Mouse (Mus musculus): ENCODE data around the gene Amn. TPM values are rescaled to one million over a fixed set of nuclear protein-coding genes. Genes with fewer than 3 reads are reported as not detected.

Amn gene
- polyA plus RNA-seq (2012; rRNA removed), result 194 and 273 TPM in 2 replicates

GRCm38 (mm10) chr12:111270629-111271277 is at the start of gene Amn:
Gene Amn (plus strand): TSS chr12:111271095.
- DNase-seq, result peak; percentile 88
- no peaks in the 10 kb centered on the region for H3K27me3 ChIP-seq (replicated peaks; ENCODE audit: control insufficient read depth, insufficient read depth, low read length)
- H3K36me3 ChIP-seq (ENCODE audit: control insufficient read depth, insufficient read depth, low read length), result no peaks in the 10 kb centered on the region
- WGBS, result 24% methylated on average over 25 of the region's 25 CpGs
- peaks cover 5% of the 10 kb centered on the region; the same call in 1 of the 2 replicates for H3K4me1 ChIP-seq (ENCODE audit: control insufficient read depth, insufficient read depth, low read length)
- no peak for TF ChIP-seq CTCF (conservative IDR thresholded peaks at IDR 0.05; ENCODE audit: insufficient read depth, insufficient read length, low read depth, low read length)
- TF ChIP-seq POLR2A (IDR thresholded peaks at IDR 0.05; ENCODE audit: low read depth, low read length), result peak; percentile 41
- peak within 1 kb of the TSS; percentile 81 for H3K27ac ChIP-seq (ENCODE audit: insufficient read depth, low read depth, low read length)
- peak within 1 kb of the TSS; percentile 72 for H3K4me3 ChIP-seq (ENCODE audit: insufficient read depth, low read depth, low read length)

GRCm38 (mm10) chr12:111225197-111225780 is 45.6 kb upstream of the Amn start:
- Histone ChIP-seq H3K4me3 (ENCODE audit: insufficient read depth, low read depth, low read length) (no peak overlapping the region), H3K27ac (ENCODE audit: insufficient read depth, low read depth, low read length) (no peak overlapping the region), H3K36me3 (ENCODE audit: control insufficient read depth, insufficient read depth, low read length) (no peaks in the 10 kb centered on the region; the same call in 1 of the 2 replicates), H3K4me1 (ENCODE audit: control insufficient read depth, insufficient read depth, low read length) (no peaks in the 10 kb centered on the region), H3K27me3 (replicated peaks; ENCODE audit: control insufficient read depth, insufficient read depth, low read length) (no peaks in the 10 kb centered on the region)
- DNase-seq, result peak; percentile 20
- TF ChIP-seq POLR2A (IDR thresholded peaks at IDR 0.05; ENCODE audit: low read depth, low read length), result no peak
- no peak; the same call in 1 of the 2 replicates for TF ChIP-seq CTCF (conservative IDR thresholded peaks at IDR 0.05; ENCODE audit: insufficient read depth, insufficient read length, low read depth, low read length)
- 71% methylated on average over 10 of the region's 10 CpGs for WGBS

DNA sequence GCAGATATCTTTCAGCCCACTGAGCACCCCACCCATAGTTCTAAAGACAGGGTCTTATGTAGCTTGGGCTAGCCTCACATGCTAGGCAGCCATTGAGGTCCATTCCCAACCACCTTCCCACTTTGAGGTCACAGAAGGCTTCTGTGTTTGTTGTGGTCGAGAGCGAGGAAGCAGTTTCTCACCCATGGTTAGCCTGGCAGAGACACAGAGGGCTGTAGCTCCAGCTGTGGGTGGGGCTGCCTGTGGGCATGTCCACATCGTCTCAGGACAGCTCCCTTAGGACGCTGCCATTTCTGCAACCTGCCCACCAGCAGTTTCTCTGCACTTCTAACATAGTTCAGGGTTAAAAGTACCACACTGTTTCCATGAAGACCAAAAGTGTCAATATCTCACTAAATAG is 43.5 kb upstream of the Amn start:
- Histone ChIP-seq H3K36me3 (ENCODE audit: control insufficient read depth, insufficient read depth, low read length) (no peaks in the 10 kb centered on the region), H3K4me1 (ENCODE audit: control insufficient read depth, insufficient read depth, low read length) (no peaks in the 10 kb centered on the region), H3K27ac (ENCODE audit: insufficient read depth, low read depth, low read length) (no peak overlapping the region), H3K4me3 (ENCODE audit: insufficient read depth, low read depth, low read length) (no peak overlapping the region), H3K27me3 (replicated peaks; ENCODE audit: control insufficient read depth, insufficient read depth, low read length) (no peaks in the 10 kb centered on the region)
- DNase-seq, result no peak
- WGBS, result 70% methylated on average over 4 of the region's 4 CpGs
- TF ChIP-seq CTCF (conservative IDR thresholded peaks at IDR 0.05; ENCODE audit: insufficient read depth, insufficient read length, low read depth, low read length) (no peak), POLR2A (IDR thresholded peaks at IDR 0.05; ENCODE audit: low read depth, low read length) (no peak)

GRCm38 (mm10) chr12:111228488-111228887 is 42.4 kb upstream of the Amn start:
- no peak for DNase-seq
- Histone ChIP-seq H3K27ac (ENCODE audit: insufficient read depth, low read depth, low read length) (no peak overlapping the region), H3K27me3 (replicated peaks; ENCODE audit: control insufficient read depth, insufficient read depth, low read length) (no peaks in the 10 kb centered on the region), H3K4me1 (ENCODE audit: control insufficient read depth, insufficient read depth, low read length) (no peaks in the 10 kb centered on the region), H3K4me3 (ENCODE audit: insufficient read depth, low read depth, low read length) (no peak overlapping the region), H3K36me3 (ENCODE audit: control insufficient read depth, insufficient read depth, low read length) (no peaks in the 10 kb centered on the region)
- no peak for TF ChIP-seq CTCF (conservative IDR thresholded peaks at IDR 0.05; ENCODE audit: insufficient read depth, insufficient read length, low read depth, low read length)
- TF ChIP-seq POLR2A (IDR thresholded peaks at IDR 0.05; ENCODE audit: low read depth, low read length), result no peak
- WGBS, result 95% methylated on average over 5 of the region's 5 CpGs

GRCm38 (mm10) chr12:111230793-111231192 is 40.1 kb upstream of the Amn start:
- Histone ChIP-seq H3K27ac (ENCODE audit: insufficient read depth, low read depth, low read length) (no peak overlapping the region), H3K4me3 (ENCODE audit: insufficient read depth, low read depth, low read length) (no peak overlapping the region), H3K27me3 (replicated peaks; ENCODE audit: control insufficient read depth, insufficient read depth, low read length) (no peaks in the 10 kb centered on the region), H3K4me1 (ENCODE audit: control insufficient read depth, insufficient read depth, low read length) (no peaks in the 10 kb centered on the region), H3K36me3 (ENCODE audit: control insufficient read depth, insufficient read depth, low read length) (no peaks in the 10 kb centered on the region)
- DNase-seq, result no peak
- 95% methylated on average over 2 of the region's 2 CpGs for WGBS
- TF ChIP-seq CTCF (conservative IDR thresholded peaks at IDR 0.05; ENCODE audit: insufficient read depth, insufficient read length, low read depth, low read length), result no peak
- no peak for TF ChIP-seq POLR2A (IDR thresholded peaks at IDR 0.05; ENCODE audit: low read depth, low read length)

DNA sequence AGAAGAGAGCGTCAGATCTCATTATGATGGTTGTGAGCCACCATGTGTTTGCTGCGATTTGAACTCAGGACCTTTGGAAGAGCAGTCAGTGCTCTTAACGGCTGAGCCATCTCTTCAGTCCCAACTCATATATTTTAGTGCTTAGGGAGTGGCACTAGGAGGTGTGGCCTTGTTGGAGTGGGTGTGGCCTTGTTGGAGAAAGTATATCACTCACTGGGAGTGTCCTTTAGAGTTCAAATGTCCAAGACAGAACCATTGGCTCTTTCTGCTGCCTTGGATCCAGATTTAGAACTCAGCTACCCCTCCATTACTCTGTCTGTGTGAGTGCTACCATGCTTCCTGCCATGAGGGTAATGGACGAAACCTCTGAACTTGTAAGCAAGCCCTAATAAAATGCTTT is 37.1 kb upstream of the Amn start:
- DNase-seq, result no peak
- TF ChIP-seq CTCF (conservative IDR thresholded peaks at IDR 0.05; ENCODE audit: insufficient read depth, insufficient read length, low read depth, low read length) (no peak), POLR2A (IDR thresholded peaks at IDR 0.05; ENCODE audit: low read depth, low read length) (no peak)
- Histone ChIP-seq H3K27me3 (replicated peaks; ENCODE audit: control insufficient read depth, insufficient read depth, low read length) (no peaks in the 10 kb centered on the region), H3K4me3 (ENCODE audit: insufficient read depth, low read depth, low read length) (no peak overlapping the region), H3K36me3 (ENCODE audit: control insufficient read depth, insufficient read depth, low read length) (no peaks in the 10 kb centered on the region), H3K4me1 (ENCODE audit: control insufficient read depth, insufficient read depth, low read length) (no peaks in the 10 kb centered on the region; the same call in 1 of the 2 replicates), H3K27ac (ENCODE audit: insufficient read depth, low read depth, low read length) (no peak overlapping the region)
- 84% methylated on average over 4 of the region's 4 CpGs for WGBS

DNA sequence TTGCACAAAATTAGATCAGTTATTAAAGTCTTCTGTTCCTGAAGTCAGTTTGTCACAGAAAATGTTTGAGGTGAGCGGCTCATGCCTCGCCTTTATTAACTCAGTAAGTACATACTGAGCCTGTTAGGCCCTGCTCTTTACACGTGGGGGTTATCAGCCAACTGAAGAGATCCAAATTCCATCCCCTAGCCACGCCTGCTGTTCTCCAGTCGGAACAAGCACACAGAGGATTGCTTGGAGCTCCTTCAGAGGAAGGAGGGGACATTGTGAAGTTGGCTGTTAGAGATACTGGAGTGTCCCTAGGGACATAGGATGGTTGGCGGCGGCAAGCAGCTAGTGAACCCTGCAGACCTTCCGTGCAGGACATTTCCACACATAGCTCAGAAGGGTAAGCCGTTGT is 36.5 kb upstream of the Amn start:
- TF ChIP-seq POLR2A (IDR thresholded peaks at IDR 0.05; ENCODE audit: low read depth, low read length) (no peak), CTCF (conservative IDR thresholded peaks at IDR 0.05; ENCODE audit: insufficient read depth, insufficient read length, low read depth, low read length) (no peak)
- no peaks in the 10 kb centered on the region for H3K27me3 ChIP-seq (replicated peaks; ENCODE audit: control insufficient read depth, insufficient read depth, low read length)
- H3K4me1 ChIP-seq (ENCODE audit: control insufficient read depth, insufficient read depth, low read length), result no peaks in the 10 kb centered on the region; the same call in 1 of the 2 replicates
- no peak for DNase-seq
- WGBS, result 79% methylated on average over 9 of the region's 9 CpGs
- no peaks in the 10 kb centered on the region for H3K36me3 ChIP-seq (ENCODE audit: control insufficient read depth, insufficient read depth, low read length)
- H3K27ac ChIP-seq (ENCODE audit: insufficient read depth, low read depth, low read length), result no peak overlapping the region
- H3K4me3 ChIP-seq (ENCODE audit: insufficient read depth, low read depth, low read length), result no peak overlapping the region
